9 mouse cellular contexts compared by ENCODE assay signal in the genomic region with DNA sequence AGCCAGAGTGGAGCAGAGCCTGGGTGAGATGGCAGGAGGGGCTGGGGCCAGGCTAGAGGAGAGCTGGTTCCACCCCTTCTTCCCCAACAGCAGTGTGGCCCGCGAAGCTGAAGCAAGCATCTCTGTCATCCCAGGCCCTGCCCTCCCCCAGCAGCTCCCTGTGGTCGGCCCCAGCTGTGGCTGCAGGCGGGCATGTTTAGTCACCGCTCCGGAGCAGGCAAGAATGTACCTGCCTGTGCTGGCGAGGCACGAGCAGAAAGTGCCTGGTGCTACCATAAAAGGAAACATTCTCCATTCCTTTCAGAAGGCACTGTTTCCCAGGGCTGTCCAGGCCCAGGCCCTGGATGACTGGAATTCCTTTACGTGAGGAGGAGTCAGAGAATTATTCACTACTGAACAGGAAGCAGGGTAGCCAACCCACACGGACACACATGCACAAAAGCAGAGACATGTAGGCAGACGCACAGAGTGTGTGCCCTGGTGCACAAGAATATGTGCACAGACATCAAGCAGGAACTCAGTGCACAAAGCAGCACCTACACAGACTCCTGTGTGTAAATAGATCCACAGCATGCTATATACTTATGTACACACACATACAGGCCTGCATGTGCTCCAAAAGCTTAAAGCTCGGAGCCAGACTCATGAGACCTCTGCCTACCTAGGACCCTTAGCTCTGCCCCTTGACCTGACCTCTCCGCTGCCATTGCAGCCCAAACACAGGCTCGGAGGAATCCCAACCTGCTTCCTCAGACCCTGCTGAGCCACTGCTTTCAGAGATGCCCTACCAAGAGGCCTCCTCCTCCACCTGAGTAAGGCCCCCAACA. TPM values are rescaled to one million over a fixed set of nuclear protein-coding genes. Genes with fewer than 3 reads are reported as not detected.
DNase-seq lines count a peak whose midpoint lies in the region; ATAC-seq and TF ChIP-seq lines count a peak whose summit lies in the region.
"Had no signal": no experiment of that assay in that cellular context is flagged by ENCODE, and none has a peak within 500 bp of the region (broad histone marks: within the 10 kb centered on the region; RNA-seq: fewer than 3 reads in every experiment).

No protein-coding gene starts in this region.

- H3K36me3 ChIP-seq in forebrain, embryonic 15.5 days = peaks cover 3% of the 10 kb centered on the region; the same call in 1 of the 2 replicates
- peaks cover 66% of the 10 kb centered on the region for H3K36me3 ChIP-seq in intestine, embryonic 14.5 days (ENCODE audit: control insufficient read depth, insufficient read depth, low read length)
- H3K36me3 ChIP-seq in liver, embryonic 14.5 days (replicated peaks; ENCODE audit: control insufficient read depth, insufficient read depth, low read depth) = peaks cover 29% of the 10 kb centered on the region

- DNase-seq in heart, adult 11 months = peak; percentile 97
- DNase-seq in heart, postnatal 25 days (ENCODE audit: low spot score) = no peak
- peak; percentile 57 for DNase-seq in adrenal gland, postnatal 10 days
- peak; percentile 77 for DNase-seq in intestine, embryonic 14.5 days (ENCODE audit: low spot score)
- no peak for DNase-seq in liver, embryonic 14.5 days (ENCODE audit: low read depth in 3 of 3, low spot score in 3 of 3)
- DNase-seq in natural killer cell, adult 2 months (ENCODE audit: low spot score in 2 of 2) = peak; percentile 71 to 73
- DNase-seq in B cell, adult 2 months = no peak

- intact Hi-C loops in heart, postnatal 25 days (cut with DNase I) = loop anchor here (2.0 kb wide), 1 partner anchor 16 kb away; no protein-coding TSS in a partner anchor

- ATAC-seq in forebrain, embryonic 15.5 days (replicated peaks) = 0 out of 2 replicates have a peak, but pooled peaks have one; percentile 35
- ATAC-seq in intestine, embryonic 14.5 days (replicated peaks; ENCODE audit: low FRiP score, low TSS enrichment, low read depth) = peak; percentile 76
- 0 out of 2 replicates have a peak, but pooled peaks have one; percentile 9 for ATAC-seq in liver, embryonic 14.5 days (ENCODE audit: insufficient read depth)

- no peak overlapping the region for H3K4me3 ChIP-seq in forebrain, embryonic 15.5 days
- no peak overlapping the region for H3K4me3 ChIP-seq in intestine, embryonic 14.5 days (ENCODE audit: low read depth, low read length)
- no peak overlapping the region for H3K4me3 ChIP-seq in liver, embryonic 14.5 days (ENCODE audit: insufficient read depth in 1 of 2, low read depth in 2 of 2, low read length in 2 of 2)

- no peaks in the 10 kb centered on the region for H3K9me3 ChIP-seq in forebrain, embryonic 15.5 days
- no peaks in the 10 kb centered on the region for H3K9me3 ChIP-seq in intestine, embryonic 14.5 days (ENCODE audit: control insufficient read depth, low read length)
- no peaks in the 10 kb centered on the region for H3K9me3 ChIP-seq in liver, embryonic 14.5 days (ENCODE audit: control insufficient read depth, low read length)

- H3K4me2 ChIP-seq in forebrain, embryonic 15.5 days (replicated peaks) = no peak overlapping the region
- 0 out of 2 replicates have a peak overlapping the region, but pooled peaks have one; percentile 9 for H3K4me2 ChIP-seq in intestine, embryonic 14.5 days (ENCODE audit: low read length)
- no peak overlapping the region for H3K4me2 ChIP-seq in liver, embryonic 14.5 days (ENCODE audit: low read depth)

- 35% methylated on average over 14 of the region's 14 CpGs for WGBS in forebrain, embryonic 15.5 days
- WGBS in intestine, embryonic 14.5 days = 7% methylated on average over 14 of the region's 14 CpGs
- WGBS in liver, embryonic 14.5 days (ENCODE audit: insufficient replicate concordance) = 37% methylated on average over 14 of the region's 14 CpGs

- TF ChIP-seq CTCF in liver, embryonic 14.5 days (IDR thresholded peaks at IDR 0.05; ENCODE audit: low read depth) = no peak

- TF ChIP-seq EP300 in liver, embryonic 14.5 days (IDR thresholded peaks at IDR 0.05; ENCODE audit: low read depth) = no peak

- peak overlapping the region; percentile 61 for H3K27ac ChIP-seq in forebrain, embryonic 15.5 days (replicated peaks)
- H3K27ac ChIP-seq in intestine, embryonic 14.5 days (ENCODE audit: low read depth) = peak overlapping the region; percentile 96
- H3K27ac ChIP-seq in liver, embryonic 14.5 days = no peak overlapping the region

- no peaks in the 10 kb centered on the region for H3K27me3 ChIP-seq in forebrain, embryonic 15.5 days
- H3K27me3 ChIP-seq in intestine, embryonic 14.5 days (replicated peaks; ENCODE audit: control insufficient read depth, insufficient read depth, low read length) = no peaks in the 10 kb centered on the region
- no peaks in the 10 kb centered on the region for H3K27me3 ChIP-seq in liver, embryonic 14.5 days (ENCODE audit: control insufficient read depth, insufficient read depth, low read length)

- H3K9ac ChIP-seq in forebrain, embryonic 15.5 days (replicated peaks) = no peak overlapping the region
- peak overlapping the region; percentile 23 for H3K9ac ChIP-seq in intestine, embryonic 14.5 days (ENCODE audit: low read length)
- H3K9ac ChIP-seq in liver, embryonic 14.5 days (replicated peaks) = no peak overlapping the region

- H3K4me1 ChIP-seq in forebrain, embryonic 15.5 days = no peaks in the 10 kb centered on the region
- peaks cover 45% of the 10 kb centered on the region for H3K4me1 ChIP-seq in intestine, embryonic 14.5 days (replicated peaks; ENCODE audit: control insufficient read depth, insufficient read depth, low read length)
- H3K4me1 ChIP-seq in liver, embryonic 14.5 days (replicated peaks; ENCODE audit: control insufficient read depth in 2 of 2, insufficient read depth in 2 of 2, low read length in 1 of 2) = peaks cover 5 to 25% of the 10 kb centered on the region in 2 experiments; a peak in 2 of 4 replicates

RNA-seq across cellular contexts. Expression of a gene that starts 42.1 kb away (rescaled TPM):
- not detected for total RNA-seq in heart, postnatal 25 days (2021)
- under 1 TPM; 0.39 to 0.88 TPM for total RNA-seq in adrenal gland, postnatal 10 days (2021)
- polyA plus RNA-seq in forebrain, embryonic 15.5 days (2015; fragmentation: Nextera tagmentation; extraction: Ambion mirVana) = 0.20 TPM in 1 of 2 replicates, not detected in the other
- polyA plus RNA-seq in intestine, embryonic 14.5 days (2014; fragmentation: Nextera tagmentation; extraction: Ambion mirVana) = not detected in 2 replicates
- polyA plus RNA-seq in liver, embryonic 14.5 days (2012; rRNA removed) = 32.6 and 43.9 TPM in 2 replicates
- polyA plus RNA-seq in liver, embryonic 14.5 days (2014; fragmentation: Nextera tagmentation; extraction: Ambion mirVana) = 12.7 and 13.5 TPM in 2 replicates
- total RNA-seq: adrenal gland, adult 18-20 months had no signal

RNA-seq across cellular contexts. Expression of a gene that starts 43.1 kb away (rescaled TPM):
- total RNA-seq in heart, postnatal 25 days (2021) = 100 to 1,000 TPM; 122 to 124 TPM
- total RNA-seq in adrenal gland, postnatal 10 days (2021) = 100 to 1,000 TPM; 222 to 260 TPM
- 12.3 and 12.4 TPM in 2 replicates for polyA plus RNA-seq in forebrain, embryonic 15.5 days (2015; fragmentation: Nextera tagmentation; extraction: Ambion mirVana)
- 67.9 and 72.2 TPM in 2 replicates for polyA plus RNA-seq in intestine, embryonic 14.5 days (2014; fragmentation: Nextera tagmentation; extraction: Ambion mirVana)
- polyA plus RNA-seq in liver, embryonic 14.5 days (2012; rRNA removed) = 14.2 and 21.9 TPM in 2 replicates
- 21.3 and 23.1 TPM in 2 replicates for polyA plus RNA-seq in liver, embryonic 14.5 days (2014; fragmentation: Nextera tagmentation; extraction: Ambion mirVana)

Comparison
In these comparisons a context has a peak if more than half of its experiments do, and no peak if none do; other contexts are left out.
1. DNase-seq: peak in heart, adult 11 months (single experiment), adrenal gland, postnatal 10 days (single experiment), intestine, embryonic 14.5 days (single experiment) and natural killer cell, adult 2 months (2 of 2); none in heart, postnatal 25 days (single experiment), liver, embryonic 14.5 days (0 of 3) and B cell, adult 2 months (0 of 2).
2. ATAC-seq: peak in every context shown above with its lines; median percentile 76 in intestine, embryonic 14.5 days; 35 in forebrain, embryonic 15.5 days; 9 in liver, embryonic 14.5 days.
3. RNA of a gene that starts 42.1 kb away (polyA plus RNA-seq): 12.7 to 43.9 TPM in liver, embryonic 14.5 days; 0.20 TPM in forebrain, embryonic 15.5 days and not detected in intestine, embryonic 14.5 days; every median in the first group is over 10 times any median in the second.